Mouse (Mus musculus) right cerebral cortex, postnatal 10 days (tissue): ENCODE results near the gene Defa28.
"Not testable (repeated sequence)": the region's sequence is repeated elsewhere in the genome, so short reads cannot be mapped to it uniquely, and the experiment has no call there.

Experiments used
- DNase-seq, 2 experiments: peaks; one replicate each; pipeline ENCODE4 v3.0.0; 2021; ENCODE audit warnings: low spot score in 2 of 2

The Defa28 gene

GRCm38 (mm10) chr8:21582706-21583105, at the start of gene Defa28:
Gene Defa28, plus strand, starts transcription at chr8:21583006.
- not testable (repeated sequence) for DNase-seq

GRCm38 (mm10) chr8:21565086-21565485, 17.7 kb upstream of the Defa28 start, which contains the start of gene Defa37:
Gene Defa37, plus strand, starts transcription at chr8:21565386.
- not testable (repeated sequence) for DNase-seq

- not testable (repeated sequence) for DNase-seq
These were observed 11.6 kb downstream of the Defa28 start, which contains the start of gene Gm7861 for GRCm38 (mm10) chr8:21594408-21594807. Gene Gm7861, minus strand, starts transcription at chr8:21594508.

- DNase-seq = not testable (repeated sequence)
These were observed 35.1 kb downstream of the Defa28 start, which contains the start of gene Defa26 for GRCm38 (mm10) chr8:21617883-21618282. Gene Defa26, plus strand, starts transcription at chr8:21618183.
